Mouse (Mus musculus): ENCODE measurements around the gene Gpr141. TPM values are rescaled to one million over a fixed set of nuclear protein-coding genes. Genes with fewer than 3 reads are reported as not detected.

The Gpr141 gene
- polyA plus RNA-seq, 1 experiment from 2014 or later, result 0.34 TPM

GRCm38 (mm10) chr13:19703806-19704205 lies 120.3 kb downstream of the Gpr141 start:
- Histone ChIP-seq H3K9ac (replicated peaks; ENCODE audit: low read length) (no peak overlapping the region), H3K27me3 (ENCODE audit: control insufficient read depth, insufficient read depth, low read length) (no peaks in the 10 kb centered on the region), H3K4me1 (ENCODE audit: control insufficient read depth, insufficient read depth, low read length) (no peaks in the 10 kb centered on the region), H3K27ac (replicated peaks; ENCODE audit: low read depth, low read length) (no peak overlapping the region), H3K36me3 (ENCODE audit: control insufficient read depth, insufficient read depth, low read length) (no peaks in the 10 kb centered on the region), H3K9me3 (ENCODE audit: control insufficient read depth, low read length) (no peaks in the 10 kb centered on the region), H3K4me2 (ENCODE audit: low read length) (no peak overlapping the region), H3K4me3 (replicated peaks; ENCODE audit: low read depth, low read length) (no peak overlapping the region)
- DNase-seq (no peak), ATAC-seq (ENCODE audit: low FRiP score, low TSS enrichment) (no peak)
- WGBS, result 39% methylated on average over 4 of the region's 4 CpGs

- H3K36me3 ChIP-seq (ENCODE audit: control insufficient read depth, insufficient read depth, low read length), result no peaks in the 10 kb centered on the region
- H3K27ac ChIP-seq (replicated peaks; ENCODE audit: low read depth, low read length), result no peak overlapping the region
- DNase-seq (peak; percentile 85), ATAC-seq (ENCODE audit: low FRiP score, low TSS enrichment) (peak; percentile 69; the same call in 1 of the 2 replicates)
- 0 out of 2 replicates have a peak overlapping the region, but pooled peaks have one; percentile 6 for H3K4me2 ChIP-seq (ENCODE audit: low read length)
- H3K4me3 ChIP-seq (replicated peaks; ENCODE audit: low read depth, low read length), result no peak overlapping the region
- H3K27me3 ChIP-seq (ENCODE audit: control insufficient read depth, insufficient read depth, low read length), result no peaks in the 10 kb centered on the region
- WGBS, result 63% methylated on average over 11 of the region's 11 CpGs
- no peak overlapping the region for H3K9ac ChIP-seq (replicated peaks; ENCODE audit: low read length)
- H3K9me3 ChIP-seq (ENCODE audit: control insufficient read depth, low read length), result no peaks in the 10 kb centered on the region
- H3K4me1 ChIP-seq (ENCODE audit: control insufficient read depth, insufficient read depth, low read length), result no peaks in the 10 kb centered on the region
Measured at GRCm38 (mm10) chr13:19701443-19702078, 122.5 kb downstream of the Gpr141 start.

- H3K9ac ChIP-seq (replicated peaks; ENCODE audit: low read length), result no peak overlapping the region
- H3K4me1 ChIP-seq (ENCODE audit: control insufficient read depth, insufficient read depth, low read length), result no peaks in the 10 kb centered on the region
- H3K27ac ChIP-seq (replicated peaks; ENCODE audit: low read depth, low read length), result no peak overlapping the region
- H3K4me2 ChIP-seq (ENCODE audit: low read length), result no peak overlapping the region
- ATAC-seq (ENCODE audit: low FRiP score, low TSS enrichment), result no peak
- DNase-seq, result peak; percentile 5
- no peaks in the 10 kb centered on the region for H3K27me3 ChIP-seq (ENCODE audit: control insufficient read depth, insufficient read depth, low read length)
- H3K4me3 ChIP-seq (replicated peaks; ENCODE audit: low read depth, low read length), result no peak overlapping the region
- 88% methylated on average over 4 of the region's 4 CpGs for WGBS
- no peaks in the 10 kb centered on the region for H3K36me3 ChIP-seq (ENCODE audit: control insufficient read depth, insufficient read depth, low read length)
- H3K9me3 ChIP-seq (ENCODE audit: control insufficient read depth, low read length), result no peaks in the 10 kb centered on the region
Measured at GRCm38 (mm10) chr13:19700733-19701442, 123.2 kb downstream of the Gpr141 start.

Other genes starting within 250 kb of the Gpr141 start
- gene Epdr1, start 204.3 kb downstream of the Gpr141 start, polyA plus RNA-seq (2014; fragmentation: Nextera tagmentation; extraction: Ambion mirVana), result 17.7 and 17.9 TPM in 2 replicates
- gene Sfrp4, start 201.2 kb downstream of the Gpr141 start, polyA plus RNA-seq (2014; fragmentation: Nextera tagmentation; extraction: Ambion mirVana), result 2.5 and 2.7 TPM in 2 replicates
- gene Nme8, start 126.5 kb downstream of the Gpr141 start, polyA plus RNA-seq (2014; fragmentation: Nextera tagmentation; extraction: Ambion mirVana), result not detected in 2 replicates